Mouse (Mus musculus) limb, embryonic 15.5 days (tissue): ENCODE results near the gene Rec8. TPM values are rescaled to one million over a fixed set of nuclear protein-coding genes. Genes with fewer than 3 reads are reported as not detected.
A peak's percentile ranks its signal among the peaks of the same experiment; 100 is the strongest.

Experiments used
- ATAC-seq: fragments of 200-750 bp; cut with Nextera tagmentation; 2 replicates; pipeline ENCODE4 v1.8.0; 2017; ENCODE audit warnings: low read depth, moderate TSS enrichment; ENCODE audit not compliant: insufficient number of reproducible peaks, low FRiP score, low TSS enrichment
- H3K27ac ChIP-seq: fragments of 300-500 bp; sonication (generic); 2 replicates; pipeline ENCODE4 v1.5.1; 2015; ENCODE audit warnings: moderate library complexity, mild to moderate bottlenecking, inconsistent platforms
- H3K27me3 ChIP-seq: fragments of 300-500 bp; sonication (generic); 2 replicates; pipeline ENCODE4 v1.6.1; 2015; ENCODE audit warnings: inconsistent platforms
- H3K36me3 ChIP-seq: fragments of 300-500 bp; sonication (generic); 2 replicates; pipeline ENCODE4 v1.6.1; 2015; ENCODE audit warnings: inconsistent platforms
- H3K4me1 ChIP-seq: fragments of 300-500 bp; sonication (generic); 2 replicates; pipeline ENCODE4 v1.6.1; 2015; ENCODE audit warnings: inconsistent platforms
- H3K4me2 ChIP-seq: fragments of 300-500 bp; sonication (generic); 2 replicates; pipeline ENCODE4 v1.6.1; 2015; ENCODE audit warnings: mild to moderate bottlenecking, inconsistent platforms
- H3K4me3 ChIP-seq: fragments of 300-500 bp; sonication (generic); 2 replicates; pipeline ENCODE4 v1.5.1; 2015; ENCODE audit warnings: mild to moderate bottlenecking, inconsistent platforms
- H3K9ac ChIP-seq: fragments of 300-500 bp; sonication (generic); 2 replicates; pipeline ENCODE4 v1.6.1; 2015; ENCODE audit warnings: inconsistent platforms
- H3K9me3 ChIP-seq: fragments of 300-500 bp; sonication (generic); 2 replicates; pipeline ENCODE4 v1.6.1; 2016; ENCODE audit warnings: inconsistent platforms
- WGBS: fragments of 180-500 bp; shearing (Covaris S2); methylation state at CpG from one replicate; pipeline ENCODE4 v1.1.7; 2015; 5-methylcytosine and 5-hydroxymethylcytosine counted together
- polyA plus RNA-seq: library from polyadenylated mRNA; unstranded; fragments of >200 nt; fragmentation: Nextera tagmentation; extraction: Ambion mirVana; gene quantifications from 2 replicates; pipeline ENCODE4 v1.2.1, GENCODE M21; 2015

The Rec8 gene
- polyA plus RNA-seq, 1 experiment from 2014 or later: 3.3 TPM

GRCm38 (mm10) chr14:55618486-55619195 is 804 bp downstream of the Rec8 start:
- no peaks in the 10 kb centered on the region for H3K27me3 ChIP-seq
- peaks cover 6% of the 10 kb centered on the region; the same call in 1 of the 2 replicates for H3K4me1 ChIP-seq
- H3K4me2 ChIP-seq: peak overlapping the region; percentile 37
- WGBS: 44% methylated on average over 22 of the region's 22 CpGs
- no peak for ATAC-seq
- no peak overlapping the region for H3K27ac ChIP-seq
- 0 out of 2 replicates have a peak, but pooled peaks cover 5% of the 10 kb centered on the region for H3K36me3 ChIP-seq
- H3K9ac ChIP-seq: no peak overlapping the region
- H3K4me3 ChIP-seq: peak overlapping the region; percentile 20
- no peaks in the 10 kb centered on the region for H3K9me3 ChIP-seq

GRCm38 (mm10) chr14:55628077-55628827 is 10.4 kb downstream of the Rec8 start:
- Histone ChIP-seq H3K27me3 (no peaks in the 10 kb centered on the region), H3K27ac (no peak overlapping the region), H3K4me3 (no peak overlapping the region), H3K4me1 (no peaks in the 10 kb centered on the region), H3K9ac (no peak overlapping the region), H3K36me3 (peaks cover 98% of the 10 kb centered on the region), H3K4me2 (no peak overlapping the region), H3K9me3 (no peaks in the 10 kb centered on the region)
- no peak for ATAC-seq
- WGBS: 80% methylated on average over 27 of the region's 27 CpGs

- no peak for ATAC-seq
- peaks cover 6% of the 10 kb centered on the region for H3K4me1 ChIP-seq
- H3K4me2 ChIP-seq: no peak overlapping the region
- no peak overlapping the region for H3K9ac ChIP-seq
- H3K27ac ChIP-seq: no peak overlapping the region
- H3K36me3 ChIP-seq: peaks cover 100% of the 10 kb centered on the region
- H3K27me3 ChIP-seq: no peaks in the 10 kb centered on the region
- no peak overlapping the region for H3K4me3 ChIP-seq
- WGBS: 56% methylated on average over 5 of the region's 5 CpGs
- H3K9me3 ChIP-seq: no peaks in the 10 kb centered on the region
Observed at GRCm38 (mm10) chr14:55629312-55629711, 11.5 kb downstream of the Rec8 start.

GRCm38 (mm10) chr14:55634874-55635522 is 17.2 kb downstream of the Rec8 start:
- whole genome bisulfite sequencing: 3% methylated on average over 23 of the region's 23 CpGs
- peaks cover 82% of the 10 kb centered on the region for H3K36me3 ChIP-seq
- H3K4me1 ChIP-seq: peaks cover 14% of the 10 kb centered on the region
- H3K9ac ChIP-seq: peak overlapping the region; percentile 87
- H3K27me3 ChIP-seq: no peaks in the 10 kb centered on the region
- H3K4me2 ChIP-seq: peak overlapping the region; percentile 80
- no peaks in the 10 kb centered on the region for H3K9me3 ChIP-seq
- peak; percentile 57 for ATAC-seq
- peak overlapping the region; percentile 89 for H3K27ac ChIP-seq
- peak overlapping the region; percentile 78 for H3K4me3 ChIP-seq

DNA sequence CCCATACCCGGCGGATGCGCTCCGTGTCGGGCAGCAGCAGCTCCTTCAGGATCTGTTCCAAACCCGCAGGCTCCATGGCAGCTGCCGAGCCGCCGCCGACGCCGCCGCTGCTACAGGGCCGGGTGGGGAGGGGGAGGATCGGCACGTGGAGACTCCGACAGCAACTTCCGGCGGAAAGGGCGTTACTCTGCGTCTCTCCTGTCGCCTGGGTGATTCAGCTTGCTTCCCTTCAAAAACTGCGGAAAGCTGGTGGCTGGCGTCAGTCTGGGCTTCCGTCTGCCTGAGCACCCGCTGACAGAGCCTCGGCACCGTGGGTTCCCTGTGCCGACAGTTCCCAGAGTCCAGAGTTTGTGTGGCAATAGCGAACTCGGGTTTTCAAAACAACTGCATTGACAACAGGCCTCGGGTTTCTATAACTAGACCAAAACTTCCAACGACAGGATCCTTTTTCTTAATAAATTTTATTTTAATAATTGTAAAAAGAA is 17.7 kb downstream of the Rec8 start, which contains the start of gene Ipo4:
TSS of gene Ipo4 (minus strand) at position 435 of the 485 bp plus-strand sequence.
- Histone ChIP-seq H3K4me1 (peaks cover 14% of the 10 kb centered on the region), H3K27me3 (no peaks in the 10 kb centered on the region), H3K4me3 (peak within 1 kb of the TSS; percentile 78), H3K9ac (peak within 1 kb of the TSS; percentile 87), H3K4me2 (peak within 1 kb of the TSS; percentile 80), H3K9me3 (no peaks in the 10 kb centered on the region), H3K27ac (peak within 1 kb of the TSS; percentile 89), H3K36me3 (peaks cover 82% of the 10 kb centered on the region)
- 1% methylated on average over 33 of the region's 33 CpGs for WGBS
- ATAC-seq: peak; percentile 84

- 94% methylated on average over 9 of the region's 9 CpGs for WGBS
- peaks cover 73% of the 10 kb centered on the region for H3K36me3 ChIP-seq
Observed at GRCm38 (mm10) chr14:55637795-55638194, 20.0 kb downstream of the Rec8 start, which contains the start of gene Gm49378. Gm49378 (minus strand) TSS chr14:55637895.

GRCm38 (mm10) chr14:55640816-55641215 is 23.0 kb downstream of the Rec8 start:
- WGBS: 93% methylated on average over 14 of the region's 14 CpGs
- Histone ChIP-seq H3K4me2 (no peak overlapping the region), H3K27ac (no peak overlapping the region), H3K4me1 (peaks cover 23% of the 10 kb centered on the region), H3K9ac (no peak overlapping the region), H3K4me3 (no peak overlapping the region), H3K36me3 (peaks cover 57% of the 10 kb centered on the region), H3K9me3 (no peaks in the 10 kb centered on the region), H3K27me3 (no peaks in the 10 kb centered on the region)
- no peak for ATAC-seq

More at GRCm38 (mm10) chr14:55637795-55638194, 20.0 kb downstream of the Rec8 start, which contains the start of gene Gm49378:
- ATAC-seq: no peak
- H3K9me3 ChIP-seq: no peaks in the 10 kb centered on the region
- no peak within 1 kb of the TSS for H3K27ac ChIP-seq
- no peaks in the 10 kb centered on the region for H3K27me3 ChIP-seq
- H3K4me2 ChIP-seq: no peak within 1 kb of the TSS
- no peak within 1 kb of the TSS for H3K4me3 ChIP-seq
- peaks cover 24% of the 10 kb centered on the region for H3K4me1 ChIP-seq
- H3K9ac ChIP-seq: no peak within 1 kb of the TSS

- Histone ChIP-seq H3K9me3 (no peaks in the 10 kb centered on the region), H3K27me3 (no peaks in the 10 kb centered on the region), H3K4me3 (no peak overlapping the region), H3K4me1 (peaks cover 23% of the 10 kb centered on the region), H3K36me3 (peaks cover 55% of the 10 kb centered on the region), H3K27ac (no peak overlapping the region), H3K9ac (no peak overlapping the region), H3K4me2 (no peak overlapping the region)
- ATAC-seq: no peak
- WGBS: 93% methylated on average over 13 of the region's 13 CpGs
Observed at GRCm38 (mm10) chr14:55641291-55641690, 23.5 kb downstream of the Rec8 start.

GRCm38 (mm10) chr14:55642679-55643059 is 24.8 kb downstream of the Rec8 start:
- H3K4me1 ChIP-seq: peaks cover 23% of the 10 kb centered on the region
- H3K4me2 ChIP-seq: peak overlapping the region; percentile 71
- no peaks in the 10 kb centered on the region for H3K9me3 ChIP-seq
- ATAC-seq: 0 out of 2 replicates have a peak, but pooled peaks have one; percentile 1
- no peaks in the 10 kb centered on the region for H3K27me3 ChIP-seq
- peak overlapping the region; percentile 98 for H3K9ac ChIP-seq
- H3K27ac ChIP-seq: peak overlapping the region; percentile 96
- 22% methylated on average over 8 of the region's 8 CpGs for WGBS
- H3K4me3 ChIP-seq: peak overlapping the region; percentile 98
- peaks cover 50% of the 10 kb centered on the region for H3K36me3 ChIP-seq

- no peaks in the 10 kb centered on the region for H3K9me3 ChIP-seq
- peaks cover 23% of the 10 kb centered on the region for H3K4me1 ChIP-seq
- peak within 1 kb of the TSS; percentile 98 for H3K4me3 ChIP-seq
- H3K27ac ChIP-seq: peak within 1 kb of the TSS; percentile 96
- no peaks in the 10 kb centered on the region for H3K27me3 ChIP-seq
- peak; percentile 80 for ATAC-seq
- peak within 1 kb of the TSS; percentile 71 for H3K4me2 ChIP-seq
- H3K9ac ChIP-seq: peak within 1 kb of the TSS; percentile 98
- WGBS: under 1% methylated on average over 88 of the region's 89 CpGs
- H3K36me3 ChIP-seq: peaks cover 44% of the 10 kb centered on the region
Observed at GRCm38 (mm10) chr14:55643060-55643907, 25.4 kb downstream of the Rec8 start, which contains the start of gene Tm9sf1. Tm9sf1 (minus strand) TSS chr14:55643806.
